Mouse (Mus musculus) left cerebral cortex, postnatal 25 days (tissue): ENCODE results near the gene Dmpk. TPM values are rescaled to one million over a fixed set of nuclear protein-coding genes. Genes with fewer than 3 reads are reported as not detected.
A peak's percentile ranks its signal among the peaks of the same experiment; 100 is the strongest.
"Not testable (repeated sequence)": the region's sequence is repeated elsewhere in the genome, so short reads cannot be mapped to it uniquely, and the experiment has no call there.

Source experiments
- DNase-seq, 2 experiments: peaks; one replicate each; pipeline ENCODE4 v3.0.0; 2022; ENCODE audit warnings: low spot score in 2 of 2, mixed read lengths in 1 of 2
- intact Hi-C: fragments of 180-260 bp; cut with DNase I; formaldehyde crosslinking; loops from one replicate; pipeline ENCODE4 v1.15.1; 2025
- total RNA-seq, 2 experiments: library from RNA; stranded (reverse); gene quantifications; 2 replicates each; pipeline ENCODE4 v1.2.3; 2021

Gene Dmpk
- total RNA-seq: 10 to 100 TPM; 25.0 to 37.5 TPM

DNA sequence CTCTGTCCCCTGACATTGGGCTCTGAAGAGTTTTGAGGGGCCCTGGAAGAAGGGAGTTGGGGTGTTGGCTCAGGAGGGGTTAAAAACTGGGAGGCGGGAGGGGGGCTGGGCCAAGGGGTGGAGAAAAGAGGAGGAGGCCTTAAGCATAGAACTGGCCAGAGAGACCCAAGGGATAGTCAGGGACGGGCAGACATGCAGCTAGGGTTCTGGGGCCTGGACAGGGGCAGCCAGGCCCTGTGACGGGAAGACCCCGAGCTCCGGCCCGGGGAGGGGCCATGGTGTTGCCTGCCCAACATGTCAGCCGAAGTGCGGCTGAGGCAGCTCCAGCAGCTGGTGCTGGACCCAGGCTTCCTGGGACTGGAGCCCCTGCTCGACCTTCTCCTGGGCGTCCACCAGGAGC is at the start of gene Dmpk:
TSS of gene Dmpk (plus strand) at position 149 of the 400 bp plus-strand sequence.
- intact Hi-C loops: no loop called here
- no peak for DNase-seq

DNA sequence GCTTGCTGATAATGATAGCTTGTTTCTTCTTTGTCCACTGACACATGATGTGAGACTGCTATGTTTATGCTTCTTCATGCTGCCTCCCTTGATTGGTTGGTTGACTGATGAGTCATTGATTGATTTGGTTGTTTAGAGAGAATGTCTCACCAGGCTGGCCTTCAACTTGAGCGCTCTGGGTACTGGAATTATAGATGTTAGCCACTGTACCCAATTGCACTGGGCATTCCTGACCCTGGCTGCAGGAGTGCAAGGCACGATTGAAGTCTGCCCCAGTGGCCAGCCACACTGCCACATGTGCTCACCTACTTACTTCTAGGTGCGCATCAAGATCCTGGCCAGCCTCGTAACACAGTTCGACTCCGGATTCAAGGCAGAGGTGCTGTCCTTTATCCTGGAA is 39.0 kb upstream of the Dmpk start:
- no peak for DNase-seq
- intact Hi-C loops: no loop called here

DNA sequence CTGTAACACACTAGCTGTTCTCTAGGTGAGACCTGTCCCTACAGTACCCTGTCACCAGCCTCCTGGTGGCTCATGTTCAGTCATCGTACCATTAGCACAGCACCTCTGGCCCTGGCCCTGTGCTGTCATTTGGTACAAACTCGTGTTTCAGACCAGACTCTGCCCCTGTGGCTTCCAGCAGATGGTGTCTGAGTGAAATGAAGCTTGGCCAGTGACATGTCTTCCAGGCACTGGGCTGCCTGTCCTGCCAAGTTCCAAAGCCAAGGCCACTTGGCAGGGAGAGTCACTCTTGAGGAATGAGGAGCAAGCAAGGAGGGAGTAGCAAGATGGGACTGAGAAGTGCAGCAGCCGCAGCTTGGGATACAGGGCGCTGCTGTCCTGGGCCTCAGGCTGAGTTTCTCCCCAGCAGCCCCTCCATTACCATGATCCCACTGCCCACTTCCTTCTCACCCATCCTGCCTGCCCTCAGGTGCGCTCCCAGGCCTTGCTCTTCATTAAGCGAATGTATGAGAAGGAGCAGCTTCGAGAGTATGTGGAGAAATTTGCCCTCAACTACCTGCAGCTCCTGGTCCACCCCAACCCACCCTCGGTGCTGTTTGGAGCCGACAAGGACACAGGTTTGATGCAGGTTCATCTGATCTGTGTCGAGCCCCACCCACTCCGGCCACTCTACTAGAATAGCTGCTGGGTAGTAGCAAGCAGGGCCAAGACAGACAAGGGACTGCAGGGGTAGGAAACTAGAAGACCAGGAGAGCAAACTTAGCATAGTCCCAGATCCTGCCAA is 37.2 kb upstream of the Dmpk start:
- no peak for DNase-seq
- intact Hi-C loops: no loop called here

DNA sequence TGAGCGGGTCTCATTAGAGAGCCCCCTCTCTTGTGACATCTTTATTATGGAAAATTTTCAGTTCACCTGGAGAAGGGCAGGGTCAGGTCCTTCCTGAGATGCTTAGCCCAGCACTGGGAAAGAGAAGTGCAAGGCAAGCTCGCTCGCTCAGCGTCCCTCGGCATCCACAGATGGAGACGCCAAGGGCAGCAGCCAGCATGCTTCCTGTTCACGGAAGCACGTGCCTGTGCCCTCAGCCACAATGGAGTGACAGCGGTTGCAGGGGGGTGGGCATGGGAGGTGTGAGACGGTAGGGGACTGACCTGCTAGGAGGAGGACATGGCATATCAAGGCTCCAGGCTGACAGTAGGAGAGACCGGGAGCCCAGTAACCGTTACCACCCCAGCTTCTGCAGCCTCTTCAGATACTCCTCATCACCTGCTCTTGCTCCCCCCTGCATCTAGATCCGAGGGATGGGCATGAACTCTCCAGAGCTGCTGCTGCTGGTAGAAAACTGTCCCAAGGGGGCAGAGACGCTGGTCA is 35.6 kb upstream of the Dmpk start:
- intact Hi-C loops: no loop called here
- DNase-seq: no peak

DNA sequence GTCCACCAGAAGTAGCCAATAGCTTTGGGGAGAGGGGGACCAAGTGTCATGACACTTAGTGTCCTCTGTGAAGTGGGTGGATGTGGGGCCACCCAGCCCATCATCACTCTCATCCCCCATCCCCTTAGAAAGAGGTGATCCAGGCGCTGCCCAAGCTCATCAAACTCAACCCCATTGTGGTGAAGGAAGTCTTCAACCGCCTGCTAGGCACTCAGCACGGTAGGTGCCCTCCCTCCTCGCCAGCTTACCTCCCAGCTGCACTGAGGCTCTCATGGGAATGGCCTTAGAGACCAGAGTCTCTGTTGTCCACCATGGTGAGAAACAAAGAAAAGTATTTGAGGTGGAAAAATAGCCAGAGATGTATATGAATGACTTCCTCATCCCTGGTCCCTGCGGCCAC is 34.4 kb upstream of the Dmpk start:
- DNase-seq: no peak
- intact Hi-C loops: no loop called here

DNA sequence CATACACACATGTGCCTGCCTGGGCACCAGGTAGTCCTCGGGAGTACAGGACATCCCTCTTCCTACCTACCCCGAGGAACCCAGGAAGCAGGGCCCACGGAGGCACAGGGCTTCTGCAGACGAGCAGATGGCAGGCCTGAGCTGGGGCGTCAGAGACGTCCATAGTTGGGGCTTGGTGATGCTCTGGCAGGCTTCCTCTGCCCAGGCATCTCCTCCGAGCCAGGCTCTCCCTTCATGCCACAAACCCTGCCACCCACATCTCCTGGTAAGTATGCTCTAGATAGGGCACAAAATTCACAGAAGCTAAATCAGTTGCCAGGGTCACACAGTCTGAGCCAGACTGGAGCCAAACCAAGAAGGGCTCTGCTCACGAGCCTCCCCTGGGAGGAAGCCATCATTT is 33.5 kb upstream of the Dmpk start:
- intact Hi-C loops: no loop called here
- peak in 1 of 2 experiments; percentile 68 for DNase-seq

DNA sequence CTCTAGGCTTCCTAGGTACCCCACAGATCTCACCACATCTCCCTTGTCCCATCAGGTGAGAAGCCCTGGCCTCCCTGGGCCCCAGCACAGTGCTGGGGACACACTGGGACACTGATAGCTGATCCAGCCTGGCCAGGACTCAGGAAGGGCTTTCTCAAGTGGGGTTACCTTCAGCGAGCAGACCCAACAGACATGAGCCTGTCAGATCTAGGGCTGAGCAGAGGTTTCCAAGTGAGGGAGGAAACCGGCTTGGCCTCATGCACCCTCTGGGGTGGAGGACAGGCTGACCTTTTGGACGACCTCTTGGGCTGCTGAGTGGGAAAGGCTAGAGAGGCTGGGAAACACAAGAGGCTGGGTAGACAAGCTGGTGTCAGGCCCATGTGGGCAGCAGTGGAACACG is 32.5 kb upstream of the Dmpk start:
- DNase-seq: no peak
- intact Hi-C loops: no loop called here

DNA sequence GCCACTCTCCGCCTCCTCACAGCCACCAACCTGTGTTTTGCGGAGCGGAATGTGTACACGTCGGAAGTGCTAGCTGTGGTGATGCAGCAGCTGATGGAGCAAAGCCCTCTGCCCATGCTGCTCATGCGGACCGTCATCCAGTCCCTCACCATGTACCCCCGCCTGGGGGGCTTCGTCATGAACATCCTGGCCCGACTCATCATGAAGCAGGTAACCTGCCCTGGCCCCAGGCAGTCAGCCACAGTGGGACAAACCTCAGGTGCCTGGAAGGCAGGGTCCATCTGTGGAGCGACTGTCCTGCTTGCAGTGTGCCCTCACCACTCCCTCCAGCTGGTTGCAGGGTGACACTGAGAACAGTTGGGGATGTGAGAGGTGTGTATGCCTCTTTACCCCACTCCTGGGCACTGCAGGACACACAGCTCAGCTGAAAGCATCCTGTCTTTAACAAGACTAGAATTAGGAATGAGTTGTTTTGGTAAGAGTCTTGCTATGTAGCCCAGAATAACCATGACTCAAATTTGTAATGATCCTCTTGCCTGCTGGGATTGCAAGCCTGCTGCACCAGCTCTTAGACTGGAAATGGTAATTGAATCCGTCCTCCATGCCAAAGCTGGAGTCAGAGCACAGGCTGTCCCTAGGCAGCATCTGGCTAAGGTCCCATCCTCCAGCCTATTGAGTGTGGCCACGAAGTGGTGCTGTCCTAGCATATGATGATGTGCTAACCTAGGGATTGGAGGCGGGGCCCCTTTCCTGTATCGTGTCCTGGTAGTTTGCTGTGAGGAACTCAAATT is 31.1 kb upstream of the Dmpk start:
- DNase-seq: peak; percentile 64 to 84
- intact Hi-C loops: no loop called here

DNA sequence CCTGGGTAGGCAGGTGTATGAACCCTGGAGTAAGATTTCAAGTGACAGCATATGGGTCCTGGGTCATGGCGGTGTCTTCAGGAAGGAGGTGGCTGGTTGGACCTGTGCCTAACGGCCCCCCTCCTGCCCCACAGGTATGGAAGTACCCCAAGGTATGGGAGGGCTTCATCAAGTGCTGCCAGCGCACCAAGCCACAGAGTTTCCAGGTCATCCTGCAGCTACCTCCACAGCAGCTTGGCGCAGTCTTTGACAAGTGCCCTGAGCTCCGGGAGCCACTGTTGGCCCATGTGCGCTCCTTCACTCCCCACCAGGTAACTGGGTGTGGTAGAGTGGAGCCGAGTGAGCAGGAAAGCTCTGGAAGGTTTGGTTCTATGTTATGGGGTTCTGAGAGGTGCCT is 30.5 kb upstream of the Dmpk start:
- DNase-seq: no peak
- intact Hi-C loops: no loop called here

DNA sequence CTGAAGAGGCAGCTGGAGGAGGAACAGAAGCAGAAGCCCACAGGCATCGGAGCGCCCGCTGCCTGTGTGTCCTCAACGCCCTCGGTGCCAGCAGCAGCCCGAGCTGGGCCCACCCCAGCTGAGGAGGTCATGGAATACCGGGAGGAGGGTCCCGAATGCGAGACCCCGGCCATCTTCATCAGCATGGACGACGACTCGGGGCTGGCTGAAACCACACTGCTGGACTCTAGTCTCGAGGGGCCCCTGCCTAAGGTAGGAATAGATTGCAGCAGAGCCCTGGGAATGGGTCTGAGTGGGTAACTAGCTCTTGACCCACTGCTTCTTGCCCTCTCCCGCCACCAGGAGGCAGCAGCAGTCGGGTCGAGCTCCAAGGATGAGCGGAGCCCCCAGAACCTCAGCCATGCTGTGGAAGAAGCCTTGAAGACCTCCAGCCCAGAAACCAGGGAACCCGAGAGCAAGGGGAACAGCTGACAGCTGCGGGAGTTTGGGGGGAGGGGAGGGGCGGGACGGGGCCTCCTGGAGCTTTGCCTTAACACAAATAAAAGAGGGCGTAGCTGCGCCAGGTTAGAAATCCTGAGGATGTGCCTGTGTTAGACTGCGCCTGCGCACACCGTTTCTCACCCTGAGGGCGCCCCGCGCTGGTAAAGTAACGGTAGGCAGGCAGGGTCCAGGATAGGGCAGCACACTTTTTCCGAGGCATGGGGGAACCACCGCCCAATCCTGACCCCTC is 29.4 kb upstream of the Dmpk start, which contains the start of gene Rsph6a:
TSS of gene Rsph6a (plus strand) at position 644 of the 730 bp plus-strand sequence.
- intact Hi-C loops: no loop called here
- no peak for DNase-seq

DNA sequence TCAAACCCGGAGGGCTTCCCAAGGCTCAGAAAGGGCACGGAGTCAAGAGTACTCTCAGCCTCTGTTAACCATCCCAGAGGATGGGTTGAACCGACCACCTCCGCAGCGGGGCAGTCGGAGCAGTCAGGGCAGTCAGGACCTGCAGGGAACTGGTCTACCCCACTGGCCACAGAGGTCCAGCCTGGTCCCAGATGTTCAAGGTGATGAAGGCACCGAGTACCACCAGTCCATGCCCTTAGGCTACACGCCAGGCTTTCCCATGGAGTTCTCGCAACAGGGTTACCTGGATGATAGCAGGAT is 28.9 kb upstream of the Dmpk start:
- intact Hi-C loops: no loop called here
- DNase-seq: no peak

DNA sequence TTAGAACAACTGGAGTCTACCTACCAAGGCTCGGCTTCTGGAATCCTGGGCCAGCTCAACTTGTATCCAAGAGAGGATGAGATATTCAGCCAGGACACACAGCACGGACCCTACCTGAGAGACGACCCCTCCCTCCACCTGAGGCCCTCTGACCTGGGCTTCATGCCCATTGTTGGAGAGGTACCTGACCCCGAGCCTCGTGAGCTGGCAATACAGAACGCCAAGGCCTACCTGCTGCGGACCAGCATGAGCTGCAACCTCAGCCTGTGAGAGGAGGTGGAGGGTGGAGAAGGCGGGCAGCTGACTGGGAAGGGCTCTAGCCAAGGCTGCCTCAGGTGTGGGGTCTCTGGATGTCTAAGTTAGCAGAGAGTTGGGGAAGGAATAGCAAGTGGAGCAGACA is 28.5 kb upstream of the Dmpk start:
- intact Hi-C loops: no loop called here
- DNase-seq: no peak

DNA sequence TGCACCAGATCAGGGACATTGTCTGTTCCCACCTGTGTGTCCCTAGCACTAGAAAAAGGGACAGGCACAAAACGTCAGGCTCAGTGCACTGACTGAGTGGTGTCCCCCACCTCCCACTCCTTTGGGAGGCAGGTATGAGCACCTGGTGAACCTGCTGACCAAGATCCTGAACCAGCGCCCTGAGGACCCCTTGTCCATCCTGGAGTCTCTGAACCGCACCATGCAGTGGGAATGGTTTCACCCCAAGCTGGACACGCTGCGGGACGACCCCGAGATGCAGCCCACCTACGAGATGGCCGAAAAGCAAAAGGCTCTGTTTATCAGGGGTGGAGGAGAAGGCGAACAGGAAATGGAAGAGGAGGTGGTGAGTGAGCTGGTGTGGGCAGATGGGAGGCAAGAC is 26.2 kb upstream of the Dmpk start:
- no peak for DNase-seq
- intact Hi-C loops: no loop called here

DNA sequence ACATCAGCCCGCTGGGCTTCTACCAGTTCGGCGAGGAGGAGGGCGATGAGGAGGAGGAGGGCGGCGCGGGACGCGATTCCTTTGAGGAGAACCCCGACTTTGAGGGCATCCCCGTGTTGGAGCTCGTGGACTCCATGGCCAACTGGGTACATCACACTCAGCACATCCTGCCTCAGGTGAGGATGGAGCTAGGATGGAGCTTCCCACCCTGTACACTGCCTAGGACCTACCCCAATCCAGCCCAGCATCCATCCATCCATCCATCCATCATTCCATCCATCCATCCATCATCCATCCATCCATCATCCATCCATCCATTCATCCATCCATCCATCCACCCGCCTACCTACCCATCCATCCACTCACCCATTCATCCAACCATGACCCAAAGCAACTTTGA is 17.8 kb upstream of the Dmpk start:
- no peak for DNase-seq
- intact Hi-C loops: no loop called here

DNA sequence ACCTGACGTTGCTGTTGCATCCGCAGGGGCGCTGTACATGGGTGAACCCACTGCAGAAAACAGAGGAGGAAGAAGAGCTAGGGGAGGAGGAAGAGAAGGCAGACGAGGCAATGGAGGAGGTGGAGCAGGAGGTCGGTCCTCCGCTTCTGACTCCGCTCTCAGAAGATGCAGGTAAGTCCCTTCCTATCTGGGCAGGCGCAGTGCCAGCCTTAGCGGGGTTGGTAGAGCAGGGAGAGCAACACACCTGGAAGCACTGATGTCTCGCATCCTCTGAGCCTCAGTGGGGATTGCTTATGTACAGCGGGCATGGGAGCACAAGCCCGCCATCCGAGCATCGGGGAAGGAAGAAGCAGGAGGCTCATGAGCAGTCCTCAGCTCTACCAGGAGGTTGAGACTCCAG is 16.6 kb upstream of the Dmpk start:
- no peak for DNase-seq
- intact Hi-C loops: no loop called here

DNA sequence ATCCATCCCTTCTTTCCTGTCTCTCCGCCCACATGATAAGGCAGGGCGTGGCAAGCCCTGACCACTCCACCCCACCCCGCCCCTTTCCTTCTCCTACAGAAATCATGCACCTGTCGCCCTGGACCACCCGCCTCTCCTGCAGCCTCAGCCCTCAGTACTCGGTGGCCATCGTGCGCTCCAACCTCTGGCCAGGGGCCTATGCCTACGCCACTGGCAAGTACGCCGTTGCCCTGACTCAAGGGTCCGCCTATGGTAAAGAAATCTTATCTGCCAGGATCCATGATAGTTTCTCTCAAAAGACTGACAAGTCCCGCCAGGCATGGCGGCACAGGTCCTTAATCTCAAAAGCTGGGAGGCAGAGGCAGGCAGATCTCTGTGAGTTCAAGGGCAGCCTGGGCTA is 15.7 kb upstream of the Dmpk start:
- intact Hi-C loops: no loop called here
- no peak for DNase-seq

DNA sequence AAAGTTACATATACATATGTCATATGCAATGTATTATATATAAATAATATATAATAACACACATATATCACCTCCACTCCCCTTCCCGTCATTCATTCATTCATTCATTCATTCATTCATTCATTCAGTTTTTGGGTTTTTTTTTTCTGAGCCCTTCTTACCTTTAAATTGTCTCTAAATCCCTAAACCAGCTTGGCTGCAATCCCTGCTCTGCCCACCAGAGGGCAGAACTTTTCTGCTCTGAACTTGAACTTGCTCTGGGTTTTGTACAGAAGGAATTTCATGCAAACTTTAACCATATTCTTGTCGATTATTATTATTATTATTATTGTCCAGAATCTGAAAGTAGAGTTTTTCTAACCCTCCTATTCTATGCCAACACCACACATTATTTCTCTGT is 14.9 kb upstream of the Dmpk start:
- DNase-seq: peak; percentile 64 to 70
- intact Hi-C loops: loop anchor here (1.0 kb wide), 1 partner anchor 24 kb away; no protein-coding TSS in a partner anchor

DNA sequence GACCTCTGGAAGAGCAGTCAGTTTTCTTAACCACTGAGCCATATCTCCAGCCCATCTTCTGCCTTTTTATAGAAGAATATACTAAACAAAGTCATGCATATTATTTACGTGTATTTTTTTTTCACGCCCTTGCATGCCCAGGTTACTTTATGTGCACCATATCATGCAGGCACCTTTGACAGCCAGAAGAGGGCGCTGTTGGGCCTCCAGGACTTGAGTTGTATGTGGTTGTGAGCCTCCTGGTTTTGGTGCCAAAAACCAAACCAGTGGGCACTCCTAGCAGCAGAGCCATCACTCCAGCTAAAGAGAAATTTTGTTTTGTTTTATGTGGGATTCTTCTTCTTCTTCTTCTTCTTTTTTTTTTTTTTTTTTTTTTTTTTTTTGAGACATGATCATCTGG is 14.1 kb upstream of the Dmpk start:
- intact Hi-C loops: loop anchor here (1.0 kb wide), 1 partner anchor 23 kb away; no protein-coding TSS in a partner anchor
- no peak for DNase-seq

DNA sequence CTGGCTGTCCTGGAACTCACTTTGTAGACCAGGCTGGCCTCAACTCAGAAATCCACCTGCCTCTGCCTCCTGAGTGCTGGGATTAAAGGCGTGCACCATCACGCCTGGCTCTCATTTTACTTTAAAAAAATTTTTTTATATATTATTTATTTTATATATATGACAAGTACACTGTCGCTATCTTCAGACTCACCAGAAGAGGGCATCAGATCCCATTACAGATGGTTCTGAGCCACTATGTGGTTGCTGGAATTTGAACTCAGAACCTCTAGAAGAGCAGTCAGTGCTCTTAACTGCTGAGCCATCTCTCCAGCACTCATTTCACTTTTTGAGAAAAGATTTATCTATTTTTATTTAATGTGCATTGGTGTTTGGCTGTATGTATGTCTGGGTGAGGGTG is 12.6 kb upstream of the Dmpk start:
- intact Hi-C loops, DNase-seq: not testable (repeated sequence)

DNA sequence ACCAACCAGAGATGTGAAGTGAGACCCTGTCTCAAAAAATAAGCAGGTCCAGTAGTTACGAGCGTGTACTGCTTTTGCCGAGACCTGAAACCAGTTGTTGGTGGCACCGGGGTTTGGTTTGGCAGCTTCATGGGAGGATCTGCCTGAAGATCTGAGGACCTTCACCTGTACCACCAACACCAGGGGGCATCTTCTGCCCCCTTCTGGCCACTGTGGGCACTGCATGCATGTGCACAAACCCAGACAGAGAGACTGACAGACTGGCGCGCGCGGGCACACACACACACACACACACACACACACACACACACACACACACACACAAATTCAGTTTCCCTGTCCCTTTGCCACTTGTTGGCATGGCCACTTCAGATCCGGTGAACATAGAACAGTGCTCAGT is 10.1 kb upstream of the Dmpk start:
- no peak for DNase-seq
- intact Hi-C loops: no loop called here
